Mouse (Mus musculus) midbrain, postnatal 0 days (tissue): Measurements from ENCODE around the gene Tarm1. TPM values are rescaled to one million over a fixed set of nuclear protein-coding genes. Genes with fewer than 3 reads are reported as not detected.

Experiments
- ATAC-seq: fragments of 200-750 bp; cut with Nextera tagmentation; 2 replicates; pipeline ENCODE4 v1.8.0; 2017; ENCODE audit warnings: moderate number of reproducible peaks, mild to moderate bottlenecking, moderate TSS enrichment, moderate library complexity; ENCODE audit not compliant: low FRiP score
- DNase-seq: peaks from one replicate; pipeline ENCODE4 v3.0.0-alpha.2; 2015; ENCODE audit warnings: low spot score
- H3K27ac ChIP-seq: fragments of 300-500 bp; sonication (generic); 2 replicates; pipeline ENCODE4 v1.5.1; 2014; ENCODE audit warnings: low read depth, mild to moderate bottlenecking, low read length, mixed read lengths
- H3K27me3 ChIP-seq: fragments of 300-500 bp; sonication (generic); 2 replicates; pipeline ENCODE4 v1.6.1; 2014; ENCODE audit warnings: low read length, control low read depth, mixed read lengths; ENCODE audit not compliant: insufficient read depth
- H3K36me3 ChIP-seq: fragments of 300-500 bp; sonication (generic); 2 replicates; pipeline ENCODE4 v1.6.1; 2014; ENCODE audit warnings: low read length, control low read depth, mixed read lengths; ENCODE audit not compliant: insufficient read depth
- H3K4me1 ChIP-seq: fragments of 300-500 bp; sonication (generic); 2 replicates; pipeline ENCODE4 v1.6.1; 2014; ENCODE audit warnings: mild to moderate bottlenecking, control low read depth, antibody characterized with exemption, low read length, mixed read lengths; ENCODE audit not compliant: insufficient read depth
- H3K4me2 ChIP-seq: fragments of 300-500 bp; sonication (generic); 2 replicates; pipeline ENCODE4 v1.6.1; 2014; ENCODE audit warnings: low read depth, mild to moderate bottlenecking, low read length, mixed read lengths; ENCODE audit not compliant: poor library complexity, severe bottlenecking
- H3K4me3 ChIP-seq: fragments of 300-500 bp; sonication (generic); 2 replicates; pipeline ENCODE4 v1.5.1; 2014; ENCODE audit warnings: low read depth, mild to moderate bottlenecking, low read length, moderate library complexity
- H3K9ac ChIP-seq: fragments of 300-500 bp; sonication (generic); replicated peaks from 2 replicates; pipeline ENCODE4 v1.6.1; 2014; ENCODE audit warnings: mild to moderate bottlenecking, low read length, moderate library complexity, mixed read lengths; ENCODE audit not compliant: poor library complexity, severe bottlenecking
- H3K9me3 ChIP-seq: fragments of 300-500 bp; sonication (generic); 2 replicates; pipeline ENCODE4 v1.6.1; 2016; ENCODE audit warnings: low read length, control low read depth
- CTCF ChIP-seq: IDR thresholded peaks from 2 replicates; pipeline ENCODE4 v1.5.1; 2016; ENCODE audit warnings: antibody characterized with exemption, mild to moderate bottlenecking
- WGBS: fragments of 180-500 bp; shearing (Covaris S2); extraction: QIAGEN DNeasy Blood & Tissue Kit; methylation state at CpG from one replicate; pipeline ENCODE4 v1.1.7; 2014; 5-methylcytosine and 5-hydroxymethylcytosine counted together
- polyA plus RNA-seq: library from polyadenylated mRNA; unstranded; fragments of >200 nt; fragmentation: Nextera tagmentation; extraction: Ambion mirVana; gene quantifications from 2 replicates; pipeline ENCODE4 v1.2.1, GENCODE M21; 2015
- total RNA-seq: library from RNA; depleted of rRNA; stranded (reverse); fragments of >200 nt; gene quantifications from 2 replicates; pipeline ENCODE4 v1.2.3, GENCODE M21; 2014

The Tarm1 gene
- total and polyA plus RNA-seq, 2 experiments from 2014 or later = not detected

GRCm38 (mm10) chr7:3472774-3473173 is 29.6 kb downstream of the Tarm1 start:
- DNase-seq = no peak
- no peaks in the 10 kb centered on the region for H3K27me3 ChIP-seq
- 72% methylated on average over 3 of the region's 3 CpGs for WGBS
- ATAC-seq = no peak
- no peak overlapping the region for H3K4me3 ChIP-seq
- H3K9me3 ChIP-seq = no peaks in the 10 kb centered on the region
- H3K4me1 ChIP-seq = no peaks in the 10 kb centered on the region
- no peak for TF ChIP-seq CTCF
- no peak overlapping the region for H3K9ac ChIP-seq
- H3K36me3 ChIP-seq = no peaks in the 10 kb centered on the region
- no peak overlapping the region for H3K4me2 ChIP-seq
- H3K27ac ChIP-seq = no peak overlapping the region

GRCm38 (mm10) chr7:3468614-3469013 is 33.8 kb downstream of the Tarm1 start:
- H3K27me3 ChIP-seq = no peaks in the 10 kb centered on the region
- no peaks in the 10 kb centered on the region for H3K9me3 ChIP-seq
- H3K36me3 ChIP-seq = no peaks in the 10 kb centered on the region
- no peaks in the 10 kb centered on the region for H3K4me1 ChIP-seq
- no peak overlapping the region for H3K27ac ChIP-seq
- ATAC-seq (no peak), DNase-seq (no peak)
- H3K9ac ChIP-seq = no peak overlapping the region
- WGBS = 63% methylated on average over 2 of the region's 2 CpGs
- no peak for TF ChIP-seq CTCF
- no peak overlapping the region for H3K4me3 ChIP-seq
- H3K4me2 ChIP-seq = no peak overlapping the region

- H3K4me1 ChIP-seq = no peaks in the 10 kb centered on the region
- H3K36me3 ChIP-seq = no peaks in the 10 kb centered on the region
- H3K27me3 ChIP-seq = no peaks in the 10 kb centered on the region
- H3K9me3 ChIP-seq = no peaks in the 10 kb centered on the region
- no peak overlapping the region for H3K9ac ChIP-seq
- H3K4me2 ChIP-seq = no peak overlapping the region
- H3K27ac ChIP-seq = no peak overlapping the region
- TF ChIP-seq CTCF = no peak
- H3K4me3 ChIP-seq = no peak overlapping the region
- no peak for DNase-seq
- WGBS = 83% methylated on average over 4 of the region's 4 CpGs
- ATAC-seq = no peak
Measured at GRCm38 (mm10) chr7:3463306-3463705, 39.1 kb downstream of the Tarm1 start.

GRCm38 (mm10) chr7:3460261-3460660 is 42.2 kb downstream of the Tarm1 start:
- H3K4me3 ChIP-seq = no peak overlapping the region
- H3K36me3 ChIP-seq = no peaks in the 10 kb centered on the region
- H3K9ac ChIP-seq = no peak overlapping the region
- no peaks in the 10 kb centered on the region for H3K9me3 ChIP-seq
- ATAC-seq (no peak), DNase-seq (no peak)
- 85% methylated on average over 8 of the region's 8 CpGs for WGBS
- H3K27ac ChIP-seq = no peak overlapping the region
- TF ChIP-seq CTCF = no peak
- no peaks in the 10 kb centered on the region for H3K4me1 ChIP-seq
- H3K27me3 ChIP-seq = no peaks in the 10 kb centered on the region
- H3K4me2 ChIP-seq = no peak overlapping the region

- no peak for ATAC-seq
- H3K9ac ChIP-seq = no peak overlapping the region
- 81% methylated on average over 9 of the region's 9 CpGs for WGBS
- no peak overlapping the region for H3K4me3 ChIP-seq
- H3K4me1 ChIP-seq = no peaks in the 10 kb centered on the region
- H3K27ac ChIP-seq = no peak overlapping the region
- H3K36me3 ChIP-seq = no peaks in the 10 kb centered on the region
- no peak for DNase-seq
- no peaks in the 10 kb centered on the region for H3K27me3 ChIP-seq
- no peak for TF ChIP-seq CTCF
- no peak overlapping the region for H3K4me2 ChIP-seq
- H3K9me3 ChIP-seq = no peaks in the 10 kb centered on the region
Measured at GRCm38 (mm10) chr7:3457841-3458217, 44.6 kb downstream of the Tarm1 start.

- H3K27ac ChIP-seq = no peak overlapping the region
- no peak for ATAC-seq
- no peaks in the 10 kb centered on the region for H3K27me3 ChIP-seq
- H3K9me3 ChIP-seq = no peaks in the 10 kb centered on the region
- H3K4me1 ChIP-seq = no peaks in the 10 kb centered on the region
- no peaks in the 10 kb centered on the region for H3K36me3 ChIP-seq
- no peak overlapping the region for H3K9ac ChIP-seq
- 93% methylated on average over 10 of the region's 10 CpGs for WGBS
- TF ChIP-seq CTCF = no peak
- DNase-seq = no peak
- no peak overlapping the region for H3K4me3 ChIP-seq
- no peak overlapping the region for H3K4me2 ChIP-seq
Measured at GRCm38 (mm10) chr7:3457111-3457840, 45.1 kb downstream of the Tarm1 start.
